Mouse (Mus musculus) liver, embryonic 12.5 days (tissue): ENCODE results near the gene Tdrd6. TPM values are rescaled to one million over a fixed set of nuclear protein-coding genes. Genes with fewer than 3 reads are reported as not detected.

Experiments
- ATAC-seq: fragments of 200-750 bp; cut with Nextera tagmentation; 2 replicates; pipeline ENCODE4 v1.8.0; 2017; ENCODE audit warnings: moderate number of reproducible peaks, mild to moderate bottlenecking, moderate library complexity
- H3K27ac ChIP-seq: fragments of 300-500 bp; sonication (generic); 2 replicates; pipeline ENCODE4 v1.5.1; 2016; ENCODE audit warnings: mild to moderate bottlenecking
- H3K27me3 ChIP-seq: fragments of 300-500 bp; sonication (generic); replicated peaks from 2 replicates; pipeline ENCODE4 v1.6.1; 2016; ENCODE audit warnings: mild to moderate bottlenecking, moderate library complexity
- H3K36me3 ChIP-seq: fragments of 300-500 bp; sonication (generic); 2 replicates; pipeline ENCODE4 v1.6.1; 2016; ENCODE audit warnings: mild to moderate bottlenecking, moderate library complexity
- H3K4me1 ChIP-seq: fragments of 300-500 bp; sonication (generic); 2 replicates; pipeline ENCODE4 v1.6.1; 2016
- H3K4me2 ChIP-seq: fragments of 300-500 bp; sonication (generic); 2 replicates; pipeline ENCODE4 v1.6.1; 2016; ENCODE audit warnings: mild to moderate bottlenecking, moderate library complexity
- H3K4me3 ChIP-seq: fragments of 300-500 bp; sonication (generic); 2 replicates; pipeline ENCODE4 v1.5.1; 2016; ENCODE audit warnings: mild to moderate bottlenecking, moderate library complexity
- H3K9ac ChIP-seq: fragments of 300-500 bp; sonication (generic); 2 replicates; pipeline ENCODE4 v1.6.1; 2016; ENCODE audit warnings: mild to moderate bottlenecking, moderate library complexity
- H3K9me3 ChIP-seq: fragments of 300-500 bp; sonication (generic); replicated peaks from 2 replicates; pipeline ENCODE4 v1.6.1; 2016; ENCODE audit warnings: mild to moderate bottlenecking, moderate library complexity
- WGBS: fragments of 180-500 bp; shearing (Covaris S2); methylation state at CpG from one replicate; pipeline ENCODE4 v1.1.7; 2016; ENCODE audit not compliant: insufficient replicate concordance; 5-methylcytosine and 5-hydroxymethylcytosine counted together
- polyA plus RNA-seq: library from polyadenylated mRNA; unstranded; fragments of >200 nt; fragmentation: Nextera tagmentation; extraction: Ambion mirVana; gene quantifications from 2 replicates; pipeline ENCODE4 v1.2.1, GENCODE M21; 2016

The Tdrd6 gene
- polyA plus RNA-seq, 1 experiment from 2014 or later = not detected

DNA sequence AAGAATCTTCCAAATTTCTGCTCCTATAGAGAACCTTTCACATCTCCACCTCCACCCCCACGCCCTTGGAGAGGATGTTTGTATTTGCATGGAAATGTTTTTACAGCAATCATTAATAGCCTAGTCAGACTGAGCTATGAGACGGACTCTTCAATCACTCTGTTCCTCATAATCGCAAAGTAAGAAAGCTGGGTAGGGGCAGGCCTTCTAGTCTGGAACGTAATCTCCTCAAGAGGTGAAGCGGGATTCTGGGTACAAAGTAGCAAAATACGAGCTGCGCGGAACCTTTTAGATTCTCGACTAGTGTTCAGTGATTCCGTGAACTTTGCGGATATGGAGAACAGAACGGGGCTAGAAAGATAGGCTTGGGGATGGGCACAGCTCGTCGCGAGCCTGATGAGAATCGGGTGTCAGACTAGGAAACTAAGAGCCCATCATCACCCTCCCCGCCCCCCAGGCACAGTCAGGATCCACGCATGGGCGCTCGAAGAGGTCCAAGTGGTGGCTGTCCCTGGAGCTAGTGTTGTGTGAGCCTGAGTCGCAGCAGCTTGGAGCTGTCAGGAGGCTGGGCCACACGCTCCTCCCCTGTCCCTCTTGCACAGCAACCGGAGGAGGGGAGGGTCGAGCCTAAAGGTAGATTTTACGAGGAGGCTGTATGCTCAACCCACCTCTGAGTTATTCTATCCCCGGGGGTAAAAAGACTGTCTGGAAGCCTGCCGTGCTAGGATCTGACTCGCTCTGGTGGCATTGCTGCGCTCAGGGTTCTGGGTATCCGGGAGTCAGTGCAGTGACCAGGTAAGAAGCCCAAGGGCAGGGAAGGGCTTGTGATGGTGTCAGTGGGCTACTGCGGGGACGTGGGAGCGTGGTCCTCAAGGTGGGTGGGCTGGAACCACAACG, 61.9 kb downstream of the Tdrd6 start, which contains the start of gene Pla2g7:
Gene Pla2g7 (plus strand): TSS at position 107 of the 897 bp plus-strand sequence.
- no peak for ATAC-seq
- Histone ChIP-seq H3K27ac (no peak within 1 kb of the TSS), H3K4me2 (peak within 1 kb of the TSS; percentile 67), H3K4me3 (peak within 1 kb of the TSS; percentile 46), H3K9me3 (no peaks in the 10 kb centered on the region), H3K4me1 (peaks cover 8% of the 10 kb centered on the region), H3K27me3 (0 out of 2 replicates have a peak, but pooled peaks cover 13% of the 10 kb centered on the region), H3K9ac (peak within 1 kb of the TSS; percentile 46; the same call in 1 of the 2 replicates), H3K36me3 (no peaks in the 10 kb centered on the region)
- 1% methylated on average over 34 of the region's 34 CpGs for WGBS

DNA sequence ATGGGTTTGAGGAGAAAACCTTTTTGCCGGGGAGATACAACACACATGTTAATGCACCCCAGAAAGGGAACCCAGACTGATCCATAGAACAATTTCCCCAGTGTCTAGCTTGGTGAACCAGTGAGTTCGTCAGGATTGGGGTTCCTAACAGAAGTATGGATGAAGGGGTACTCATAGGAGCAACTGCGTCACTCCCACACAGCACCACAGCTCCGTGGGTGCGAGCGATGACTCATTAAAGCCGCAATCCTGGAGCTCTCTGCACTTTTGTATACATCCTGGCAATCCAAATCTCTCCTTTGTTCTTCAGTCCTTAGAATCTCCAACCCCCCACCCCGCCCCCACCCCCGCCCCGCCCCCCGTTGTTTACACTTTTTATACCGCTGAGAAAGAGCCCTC, 62.5 kb downstream of the Tdrd6 start:
- no peak for ATAC-seq
- peak overlapping the region; percentile 67 for H3K4me2 ChIP-seq
- H3K4me3 ChIP-seq = peak overlapping the region; percentile 46
- peaks cover 8% of the 10 kb centered on the region for H3K4me1 ChIP-seq
- H3K9ac ChIP-seq = no peak overlapping the region
- H3K9me3 ChIP-seq = no peaks in the 10 kb centered on the region
- H3K27ac ChIP-seq = no peak overlapping the region
- 0 out of 2 replicates have a peak, but pooled peaks cover 13% of the 10 kb centered on the region for H3K27me3 ChIP-seq
- no peaks in the 10 kb centered on the region for H3K36me3 ChIP-seq
- WGBS = 23% methylated on average over 12 of the region's 12 CpGs

Other genes starting within 250 kb of the Tdrd6 start
- gene Mep1a, start 127.5 kb downstream of the Tdrd6 start, polyA plus RNA-seq = not detected in 2 replicates
- gene Ankrd66, start 86.7 kb downstream of the Tdrd6 start, polyA plus RNA-seq = not detected in 2 replicates
- gene Pla2g7, start 62.2 kb downstream of the Tdrd6 start, polyA plus RNA-seq = 3.6 TPM in 2 replicates
- gene Slc25a27, start 36.9 kb upstream of the Tdrd6 start, polyA plus RNA-seq = 2.8 and 3.7 TPM in 2 replicates
- 2.6 and 2.8 TPM in 2 replicates for gene Cyp39a1, start 37.1 kb upstream of the Tdrd6 start, polyA plus RNA-seq
- 1.7 and 1.9 TPM in 2 replicates for gene Rcan2, start 171.1 kb upstream of the Tdrd6 start, polyA plus RNA-seq